Mouse (Mus musculus) small intestine, adult 2 months (tissue): Measurements from ENCODE around the gene Asb4.

Experiments used
- CTCF ChIP-seq: fragments of 200-500 bp; IDR thresholded peaks from 2 replicates; pipeline ENCODE4 v1.5.1; 2012; ENCODE audit warnings: low read depth, mild to moderate bottlenecking, control low read depth, inconsistent platforms, low read length, moderate library complexity, mixed read lengths; ENCODE audit not compliant: insufficient replicate concordance, insufficient read length; ENCODE audit errors: extremely low read depth
- POLR2A ChIP-seq: fragments of 200-500 bp; IDR thresholded peaks from 2 replicates; pipeline ENCODE4 v1.6.1; 2012; ENCODE audit warnings: low read depth, mild to moderate bottlenecking, control low read depth, inconsistent platforms, low read length, moderate library complexity

- TF ChIP-seq CTCF (no peak), POLR2A (no peak)
Observed at GRCm38 (mm10) chr6:5422386-5422785, 39.2 kb downstream of the Asb4 start.
